Mouse (Mus musculus) left cerebral cortex, postnatal 36 days (tissue): ENCODE results near the gene Rere. TPM values are rescaled to one million over a fixed set of nuclear protein-coding genes. Genes with fewer than 3 reads are reported as not detected.

Experiments used
- DNase-seq, 2 experiments: peaks; one replicate each; pipeline ENCODE4 v3.0.0; 2021 to 2022; ENCODE audit warnings: low spot score in 2 of 2, mixed read lengths in 1 of 2
- intact Hi-C: fragments of 180-260 bp; cut with DNase I; formaldehyde crosslinking; loops from one replicate; pipeline ENCODE4 v1.15.1; 2025
- total RNA-seq, 2 experiments: library from RNA; stranded (reverse); gene quantifications; 2 replicates each; pipeline ENCODE4 v1.2.3; 2021

Rere gene
- total RNA-seq, 2 experiments from 2014 or later, result 86.7 to 131 TPM

DNA sequence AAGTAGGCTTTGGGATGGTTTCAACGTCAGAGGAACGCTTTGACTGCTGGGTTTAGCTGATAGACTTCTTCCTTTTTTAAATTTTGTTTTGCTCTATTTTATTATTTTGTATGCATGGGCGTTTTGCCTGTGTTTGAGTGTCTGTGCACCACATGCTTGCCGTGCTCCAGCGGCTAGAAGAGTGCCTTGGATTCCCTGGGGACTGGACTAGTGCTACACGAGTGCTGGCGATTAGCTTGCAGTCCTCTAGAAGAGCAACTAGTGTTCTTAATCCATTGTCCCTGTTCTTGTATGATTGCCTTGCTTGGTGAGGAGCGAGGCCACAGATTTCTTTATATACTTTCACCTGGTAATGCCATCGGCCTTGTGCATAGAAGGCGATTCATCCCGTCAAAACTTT is 122.5 kb downstream of the Rere start:
- DNase-seq, result no peak
- intact Hi-C loops, result no loop called here

DNA sequence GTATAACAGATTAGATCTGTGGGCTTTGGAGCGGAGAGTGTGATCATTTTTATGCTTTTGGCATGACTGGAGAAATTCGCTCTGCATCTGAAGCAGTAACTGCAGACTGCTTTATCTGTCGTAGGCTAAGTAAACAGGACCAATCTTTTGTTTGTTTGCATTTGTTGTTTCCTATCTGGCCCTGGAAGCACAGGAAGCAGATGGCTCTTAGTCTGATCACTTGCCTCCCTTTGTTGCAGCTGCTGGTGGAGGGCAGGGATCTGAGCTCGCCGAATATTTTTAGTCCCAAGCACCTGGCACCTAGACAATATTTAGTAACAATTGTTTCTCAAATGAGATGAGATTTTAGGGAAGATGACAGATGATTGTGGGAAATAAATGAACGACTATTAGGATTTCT is 123.1 kb downstream of the Rere start:
- intact Hi-C loops, result no loop called here

DNA sequence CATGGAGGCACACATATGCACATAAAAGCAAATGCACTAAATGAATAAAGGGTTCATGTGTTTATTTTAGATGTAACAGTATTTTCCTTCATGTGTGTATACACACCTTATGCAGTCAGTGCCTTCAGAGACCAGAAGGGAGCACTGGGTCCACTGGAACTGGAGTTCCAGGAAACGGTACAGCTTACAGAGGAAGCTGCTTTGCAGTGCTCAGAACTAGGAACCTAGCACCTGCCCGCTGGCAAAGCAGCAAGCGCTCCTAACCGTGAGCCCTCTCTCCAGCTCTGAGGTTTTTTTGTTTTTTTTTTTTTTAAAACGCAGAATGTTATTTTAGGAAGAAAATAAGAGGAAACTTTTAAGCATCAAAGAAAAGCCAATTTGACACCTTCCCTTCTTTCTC is 124.3 kb downstream of the Rere start:
- DNase-seq, result no peak
- intact Hi-C loops, result no loop called here

More for the DNA sequence above, 123.1 kb downstream of the Rere start:
- DNase-seq, result no peak

DNA sequence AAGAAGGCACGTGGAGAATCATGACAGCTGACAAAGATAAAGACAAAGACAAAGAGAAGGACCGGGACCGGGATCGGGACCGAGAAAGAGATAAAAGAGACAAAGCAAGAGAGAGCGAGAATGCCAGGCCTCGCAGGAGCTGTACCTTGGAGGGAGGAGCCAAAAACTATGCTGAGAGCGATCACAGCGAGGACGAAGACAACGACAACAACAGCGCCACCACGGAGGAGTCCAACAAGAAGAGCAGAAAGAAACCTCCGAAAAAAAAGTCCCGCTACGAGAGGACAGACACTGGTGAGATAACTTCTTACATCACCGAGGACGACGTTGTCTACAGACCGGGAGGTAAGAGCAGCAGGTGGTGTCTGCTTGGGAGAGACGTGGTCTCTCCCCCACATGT is 124.9 kb downstream of the Rere start:
- intact Hi-C loops, result no loop called here
- no peak for DNase-seq

DNA sequence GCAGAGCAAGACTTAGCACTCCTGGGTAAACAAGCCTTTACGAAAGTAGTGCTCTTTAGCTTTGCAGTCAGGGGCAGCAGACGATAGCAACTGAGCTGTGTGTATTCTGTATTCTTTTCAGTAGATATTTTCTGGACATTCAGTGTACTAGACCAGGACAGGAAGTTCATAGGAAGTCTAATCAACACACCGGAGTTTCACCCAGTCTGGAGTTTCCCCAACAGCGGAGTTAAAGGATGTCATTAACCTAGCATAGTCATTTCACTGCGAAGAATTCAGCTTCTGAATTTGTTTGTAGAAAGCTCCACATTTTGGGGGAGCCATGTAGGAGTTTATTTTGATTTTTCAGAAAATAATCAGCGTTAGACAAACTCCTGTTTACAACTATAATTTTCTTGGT is 125.4 kb downstream of the Rere start:
- intact Hi-C loops, result no loop called here
- DNase-seq, result no peak

DNA sequence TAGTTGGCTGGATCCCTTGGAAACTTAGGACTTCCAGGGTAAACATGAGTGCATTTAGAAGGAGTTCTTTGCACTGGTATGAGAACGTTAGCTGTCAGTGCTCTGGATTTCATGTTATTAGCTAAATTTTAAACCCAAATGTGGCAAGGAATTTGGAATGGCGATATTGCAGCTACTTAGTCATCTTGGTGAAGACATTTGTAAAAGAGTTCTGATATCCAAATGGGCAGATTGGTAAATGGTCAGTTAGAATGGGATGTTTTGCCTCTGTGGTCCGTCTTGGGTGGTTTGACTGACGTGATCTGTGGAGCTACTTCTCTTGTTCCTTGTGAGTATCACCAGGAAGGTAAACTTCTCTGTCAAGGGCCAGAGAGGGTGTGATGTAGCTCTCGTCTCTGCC is 132.8 kb downstream of the Rere start:
- intact Hi-C loops, result no loop called here

DNA sequence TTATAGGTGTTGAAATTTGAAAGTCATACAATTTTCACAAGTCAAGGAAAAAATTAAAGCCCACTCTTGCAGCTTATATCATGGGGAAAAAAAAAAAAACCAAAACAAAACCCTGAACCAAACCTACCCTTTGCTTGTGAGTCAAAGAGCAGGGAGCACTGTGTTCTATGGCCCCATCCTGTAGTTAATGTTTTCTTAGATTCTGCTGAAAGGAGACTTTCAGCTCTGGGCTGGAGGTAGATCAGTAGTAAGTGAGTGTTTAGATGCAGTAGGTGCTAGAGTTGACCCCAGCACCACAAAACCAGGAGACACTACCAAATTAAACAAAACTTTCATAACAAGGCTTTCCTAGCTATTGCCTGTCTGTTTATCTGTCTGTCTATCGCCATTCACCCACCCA is 133.3 kb downstream of the Rere start:
- DNase-seq, result no peak
- intact Hi-C loops, result no loop called here

More for the DNA sequence above, 132.8 kb downstream of the Rere start:
- DNase-seq, result no peak

DNA sequence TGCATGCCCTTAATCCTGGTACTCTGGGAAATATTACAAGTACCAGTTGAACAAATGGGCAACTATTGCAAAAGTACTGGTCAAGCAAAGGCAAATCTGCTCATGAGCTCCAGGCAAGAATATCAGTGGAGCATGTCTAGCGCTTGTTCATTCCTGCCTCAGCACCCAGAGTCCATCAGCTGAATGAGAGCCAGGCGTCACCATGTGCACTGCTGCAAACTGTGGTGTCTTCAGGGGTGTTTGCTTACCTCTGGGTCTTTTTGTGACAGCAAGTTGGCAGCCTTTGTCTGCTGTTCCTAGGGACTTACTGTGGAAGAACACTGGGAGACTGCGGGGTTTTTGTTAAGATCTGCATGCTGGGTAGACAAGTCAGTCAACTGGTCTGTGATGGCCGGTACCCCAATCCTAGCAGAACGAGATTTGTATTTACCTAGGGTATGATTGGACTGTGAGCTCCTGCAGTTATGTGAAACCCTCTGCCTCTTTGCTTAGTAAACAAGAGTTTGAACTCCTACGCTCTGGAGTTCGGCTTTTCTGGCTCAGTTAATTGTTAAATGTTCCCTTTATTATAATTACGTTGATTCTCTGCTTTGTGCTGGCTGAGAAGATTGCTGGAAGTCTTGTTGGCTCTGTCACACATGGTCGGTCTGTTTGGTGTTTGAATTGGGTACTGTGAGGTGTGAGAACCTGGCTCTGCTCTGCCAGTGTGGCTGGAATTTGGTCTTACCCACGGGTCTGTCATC is 134.0 kb downstream of the Rere start:
- intact Hi-C loops, result no loop called here
- DNase-seq, result no peak

DNA sequence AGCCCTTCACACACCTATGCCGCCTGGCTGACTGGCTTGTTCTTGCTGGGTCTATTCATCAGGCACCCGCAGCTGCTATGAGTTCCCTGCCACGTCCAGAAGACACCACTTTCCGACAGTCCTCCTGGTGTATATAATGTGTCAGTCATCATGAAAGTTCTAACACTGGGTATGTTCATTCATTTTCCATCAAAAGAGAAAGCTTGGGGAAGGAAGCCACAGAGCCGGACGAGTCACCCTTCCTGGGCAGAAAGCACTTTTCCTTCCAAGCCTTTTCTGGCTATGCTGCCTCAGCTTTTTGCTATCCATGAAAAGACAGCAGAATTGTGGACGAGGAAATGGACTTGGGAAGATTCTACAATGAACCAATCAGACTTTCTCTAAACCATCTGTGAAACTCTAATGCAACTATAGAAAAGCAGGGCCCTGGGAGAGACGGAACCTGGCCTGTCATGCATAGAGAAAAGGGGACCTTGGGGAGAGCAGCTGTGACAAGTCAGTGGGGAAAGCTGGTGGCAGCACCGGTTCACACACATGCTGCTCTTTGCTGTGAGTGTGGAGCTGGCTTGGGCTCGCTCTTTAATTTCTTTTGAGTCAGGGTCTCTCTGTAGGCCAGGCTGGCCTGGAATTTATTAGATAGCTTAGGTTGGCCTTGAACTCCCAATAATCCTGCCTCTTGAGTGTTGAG is 139.3 kb downstream of the Rere start:
- intact Hi-C loops, result no loop called here
- no peak for DNase-seq

DNA sequence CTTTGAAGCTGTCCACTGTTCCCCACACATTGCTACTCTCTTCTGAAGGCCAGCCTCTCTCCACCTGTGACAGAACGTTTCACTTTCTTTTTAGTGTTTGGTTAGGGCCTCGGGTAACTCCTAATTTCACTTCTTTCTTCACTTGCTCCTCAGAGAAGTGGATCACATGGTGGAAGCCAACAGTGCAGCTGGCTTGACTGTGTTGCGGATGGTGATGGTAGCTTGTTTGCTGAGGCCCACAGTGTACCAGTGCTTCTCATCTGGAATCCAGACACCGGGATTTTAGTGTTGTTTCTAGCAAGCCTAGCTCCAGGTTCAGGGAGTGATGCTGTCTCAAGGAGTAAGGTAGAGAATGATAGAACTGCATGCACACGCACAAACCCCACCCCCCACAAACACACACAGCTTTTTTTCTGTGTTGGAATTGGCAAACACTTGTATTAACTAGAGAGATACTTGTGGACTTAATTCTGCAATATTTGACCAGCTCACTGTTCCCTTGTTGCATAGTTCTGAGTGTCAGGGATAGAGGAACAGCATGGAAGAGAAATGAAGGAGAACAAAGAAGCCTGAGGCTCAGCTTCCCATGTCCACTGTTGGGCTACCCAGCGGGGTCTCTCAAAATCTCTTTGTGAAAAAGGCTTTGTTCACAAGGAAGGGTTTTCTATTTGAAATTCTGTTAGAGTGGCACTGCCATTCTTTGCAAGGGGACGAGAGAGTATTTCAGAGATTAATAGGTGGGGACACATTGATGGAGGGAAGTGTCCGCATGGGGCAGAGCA is 144.8 kb downstream of the Rere start:
- intact Hi-C loops, result no loop called here
- no peak for DNase-seq

DNA sequence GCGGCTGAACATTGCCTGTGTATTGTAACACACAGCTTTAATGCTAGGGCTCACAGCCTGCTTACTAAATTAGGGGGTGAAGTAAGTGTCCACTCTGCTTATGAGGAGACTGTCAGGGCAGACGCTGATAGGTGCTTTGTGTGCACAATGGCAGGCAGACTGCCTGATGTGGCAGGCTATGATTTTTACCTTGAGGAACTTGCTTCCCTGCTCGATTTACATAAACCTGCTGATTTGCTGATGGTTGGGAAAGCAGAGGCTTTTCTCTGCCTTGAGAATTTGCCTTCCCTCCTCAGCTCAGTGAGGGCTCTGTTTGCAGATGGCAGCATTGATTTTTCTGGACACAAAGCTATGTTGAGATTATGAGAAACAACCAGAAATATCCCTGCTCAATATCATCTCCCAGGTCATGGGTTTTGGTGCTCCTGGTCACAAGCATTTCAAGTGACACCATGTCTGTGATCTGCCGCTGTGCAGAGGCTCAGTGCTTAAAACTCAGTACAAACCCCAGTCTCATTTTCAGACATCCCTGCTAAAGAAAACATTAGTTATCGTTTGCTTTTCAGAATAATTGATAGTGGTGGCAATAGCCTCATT is 145.5 kb downstream of the Rere start:
- no peak for DNase-seq
- intact Hi-C loops, result no loop called here

DNA sequence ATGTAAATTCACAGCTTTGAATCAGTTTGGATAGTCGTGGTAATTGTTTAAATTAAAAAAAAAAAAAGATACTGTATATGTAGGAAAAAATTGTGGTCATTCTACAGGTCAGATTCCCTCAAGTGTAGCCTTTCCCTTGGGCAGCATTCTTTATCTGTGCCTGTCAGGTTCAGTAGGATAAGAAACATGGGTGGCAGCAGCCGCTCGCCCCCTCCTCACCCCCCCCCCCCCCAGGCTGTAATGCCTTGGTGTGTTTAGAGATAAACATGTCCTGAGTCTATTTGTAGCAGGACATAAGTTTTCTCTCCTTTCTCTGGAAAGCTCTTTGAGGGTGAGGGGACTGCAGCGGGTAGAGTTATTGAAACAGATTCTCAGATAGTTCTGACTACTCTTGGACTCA is 147.3 kb downstream of the Rere start:
- intact Hi-C loops, result no loop called here
- DNase-seq, result no peak

DNA sequence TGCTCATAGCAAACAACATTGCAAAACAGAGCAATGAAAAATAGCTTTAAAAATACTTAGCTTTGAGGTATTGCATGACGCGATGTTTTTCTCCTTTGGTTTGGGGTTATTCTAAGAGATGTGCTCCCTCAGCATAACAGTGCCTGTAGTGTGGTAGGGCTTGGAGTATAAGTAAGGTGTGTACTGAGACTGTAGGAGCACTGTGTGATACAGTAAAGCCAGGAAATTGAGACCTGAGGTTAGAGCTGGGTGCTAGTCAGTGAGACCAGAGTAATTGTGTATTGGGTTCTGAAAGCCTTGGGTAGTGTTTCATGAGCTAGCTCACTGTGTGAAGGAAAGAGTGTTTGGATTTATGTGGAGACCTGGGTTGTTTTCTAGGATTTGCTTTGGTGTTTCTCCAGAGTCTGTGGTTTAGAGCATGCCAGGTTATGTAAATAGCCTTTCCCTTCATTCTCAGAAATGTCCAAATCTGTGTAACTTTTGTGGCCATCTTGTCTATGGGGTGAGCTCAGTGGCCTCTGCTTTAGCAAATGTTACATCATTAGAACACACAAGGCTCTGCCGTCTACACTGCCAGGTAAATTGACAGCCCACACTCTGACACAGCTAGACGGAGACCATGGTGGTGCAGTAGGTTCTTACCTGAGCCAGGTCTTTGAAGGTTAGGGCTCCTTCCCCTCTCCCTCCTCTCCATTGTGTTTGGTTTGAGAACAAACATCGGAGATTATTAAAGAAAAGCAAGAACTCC is 152.6 kb downstream of the Rere start:
- no peak for DNase-seq
- intact Hi-C loops, result no loop called here

DNA sequence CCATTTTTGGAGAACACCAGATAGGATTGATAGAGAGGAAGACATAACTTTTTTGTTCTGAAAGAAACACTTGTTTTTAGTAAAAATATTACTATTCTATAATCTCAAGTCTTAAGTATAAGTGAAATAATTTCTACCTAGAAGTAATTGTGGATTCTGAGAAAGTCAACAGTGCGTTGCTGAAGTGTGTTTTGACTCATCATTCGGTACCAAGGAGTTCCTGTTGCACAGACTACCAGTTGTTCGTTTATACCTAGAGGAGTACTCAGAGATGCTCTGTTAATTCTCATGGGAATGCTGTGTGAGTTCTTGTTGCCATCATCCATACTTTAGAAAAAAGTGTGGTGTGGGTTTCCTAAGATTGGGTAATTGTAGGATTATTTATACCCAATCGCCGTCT is 154.1 kb downstream of the Rere start:
- no peak for DNase-seq
- intact Hi-C loops, result no loop called here

DNA sequence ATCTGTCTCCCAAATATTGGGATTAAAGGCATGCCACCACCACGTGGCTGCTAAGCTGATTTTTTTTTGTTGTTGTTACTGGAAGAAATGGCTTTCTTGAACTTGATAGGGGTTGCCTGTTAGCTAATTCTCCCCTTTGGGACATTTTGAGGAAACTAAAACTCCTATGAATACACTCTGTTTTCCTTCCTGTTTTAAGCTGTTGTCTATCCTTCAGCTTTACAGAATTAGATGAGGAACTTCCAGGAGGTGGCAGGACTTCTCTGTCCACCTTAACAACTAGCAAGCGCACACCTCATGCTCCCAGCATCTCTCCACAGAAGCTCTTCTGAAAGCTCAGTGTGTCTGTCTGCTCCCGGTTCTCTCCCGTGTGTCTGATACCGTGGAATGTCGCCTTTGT is 157.2 kb downstream of the Rere start:
- DNase-seq, result no peak
- intact Hi-C loops, result no loop called here

DNA sequence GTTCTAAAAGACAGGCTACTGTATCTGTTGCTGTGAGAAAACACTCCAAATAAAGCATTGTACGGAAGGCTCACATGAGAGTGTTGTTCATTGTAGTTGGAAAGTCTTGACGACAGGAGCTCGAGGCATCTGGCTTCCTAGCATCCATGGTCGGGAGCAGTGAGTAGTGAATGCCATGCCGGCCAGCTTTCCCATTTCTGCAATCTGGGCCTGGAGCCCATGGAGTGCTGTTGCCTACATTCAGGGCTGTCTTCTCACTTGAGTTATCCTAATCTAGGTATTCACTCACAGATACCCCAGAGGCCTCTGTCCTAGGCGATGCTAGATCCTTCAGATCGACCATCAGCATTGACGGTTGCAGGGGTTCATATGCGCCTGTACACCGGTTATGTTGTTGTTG is 160.5 kb downstream of the Rere start:
- intact Hi-C loops, result no loop called here
- no peak for DNase-seq

DNA sequence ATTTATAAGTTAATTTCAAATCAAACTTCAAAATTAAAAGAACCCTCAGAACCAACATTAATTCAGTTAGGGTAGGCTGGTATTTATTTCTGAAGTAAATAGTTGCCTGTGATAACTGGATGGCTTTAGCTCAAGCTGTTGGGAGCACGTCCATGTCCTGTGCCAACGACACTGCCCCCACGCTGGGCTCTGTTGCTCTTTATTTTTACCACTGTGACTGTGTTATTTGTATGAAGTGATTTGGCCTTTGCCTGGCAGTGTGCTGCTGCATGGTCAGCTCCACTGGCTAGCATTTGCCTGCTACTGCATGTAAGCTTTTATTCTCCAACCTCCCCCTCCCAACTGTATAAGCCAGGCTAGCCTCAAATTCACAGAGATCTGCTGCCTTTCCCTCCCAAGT is 162.6 kb downstream of the Rere start:
- intact Hi-C loops, result no loop called here
- no peak for DNase-seq

DNA sequence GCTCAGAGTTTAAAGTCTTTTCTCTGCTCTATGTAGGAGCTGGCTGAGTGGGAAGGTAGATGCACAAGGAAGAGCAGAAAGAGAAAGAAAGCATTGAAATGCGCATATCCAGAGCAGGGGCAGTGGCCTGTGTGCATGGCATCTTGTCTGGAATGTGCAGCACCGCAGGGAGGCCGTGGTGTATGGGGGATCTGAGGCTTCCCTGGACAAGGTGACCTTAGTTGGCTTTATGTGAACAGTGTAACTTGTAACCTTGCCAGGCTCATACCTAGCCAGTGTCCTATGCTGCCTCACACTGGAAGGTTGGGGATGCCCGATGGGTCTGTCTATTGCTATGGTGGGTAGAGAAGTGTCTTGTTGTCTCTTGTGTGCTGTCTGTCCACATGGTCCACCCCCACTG is 165.2 kb downstream of the Rere start:
- DNase-seq, result no peak
- intact Hi-C loops, result no loop called here

DNA sequence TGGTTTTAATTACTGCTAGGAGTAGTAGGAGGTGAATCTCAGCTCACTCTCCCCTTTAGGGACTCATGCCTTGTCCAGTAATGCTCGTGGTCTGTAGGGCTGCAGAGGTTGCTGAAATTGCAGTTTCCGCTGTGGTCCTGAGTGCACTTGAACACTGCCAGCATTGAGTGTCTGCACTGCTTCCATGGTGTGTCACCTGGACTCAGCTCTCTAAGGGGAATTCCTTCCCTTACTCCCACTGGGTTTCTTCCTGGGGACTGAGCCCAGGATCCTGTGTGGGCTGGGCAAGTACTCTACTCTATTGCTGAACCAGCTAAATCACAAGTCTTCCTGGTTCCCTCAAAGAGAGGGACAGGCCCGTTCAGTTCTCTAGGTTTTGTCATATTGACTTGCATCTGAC is 166.1 kb downstream of the Rere start:
- no peak for DNase-seq
- intact Hi-C loops, result no loop called here

DNA sequence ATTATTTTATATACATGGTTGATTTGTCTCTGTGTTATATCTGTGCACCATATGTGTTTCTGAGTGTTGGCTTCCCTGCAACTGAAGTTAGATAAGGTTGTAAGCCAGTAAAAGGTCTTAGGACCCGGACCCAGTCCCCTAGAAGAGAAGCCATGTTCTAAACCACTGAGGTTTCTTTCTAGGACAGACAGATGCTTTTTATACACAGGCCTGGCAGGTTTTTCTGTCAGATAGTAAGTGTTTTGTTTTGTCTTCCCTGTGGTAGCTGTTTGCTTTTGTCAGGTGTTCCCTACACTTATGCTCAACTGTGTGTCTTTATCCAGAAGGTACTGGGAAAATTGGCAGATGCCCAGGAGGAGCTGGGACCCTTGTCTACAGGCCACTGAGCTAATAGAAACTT is 167.0 kb downstream of the Rere start:
- intact Hi-C loops, result no loop called here

More for the DNA sequence above, 167.0 kb downstream of the Rere start:
- no peak for DNase-seq
